Mouse (Mus musculus) E14TG2a.4 (cell line): ENCODE data around the gene Tead1.

Experiments
- CTCF ChIP-seq: conservative IDR thresholded peaks from 2 replicates; pipeline ENCODE4 v1.5.1; 2014; ENCODE audit warnings: low read length
- NANOG ChIP-seq: IDR thresholded peaks from 2 replicates; pipeline ENCODE4 v1.6.1; 2014; ENCODE audit warnings: borderline replicate concordance, low read length, mixed read lengths
- POU5F1 ChIP-seq: IDR thresholded peaks from 2 replicates; pipeline ENCODE4 v1.6.1; 2014; ENCODE audit warnings: low read length, borderline replicate concordance

DNA sequence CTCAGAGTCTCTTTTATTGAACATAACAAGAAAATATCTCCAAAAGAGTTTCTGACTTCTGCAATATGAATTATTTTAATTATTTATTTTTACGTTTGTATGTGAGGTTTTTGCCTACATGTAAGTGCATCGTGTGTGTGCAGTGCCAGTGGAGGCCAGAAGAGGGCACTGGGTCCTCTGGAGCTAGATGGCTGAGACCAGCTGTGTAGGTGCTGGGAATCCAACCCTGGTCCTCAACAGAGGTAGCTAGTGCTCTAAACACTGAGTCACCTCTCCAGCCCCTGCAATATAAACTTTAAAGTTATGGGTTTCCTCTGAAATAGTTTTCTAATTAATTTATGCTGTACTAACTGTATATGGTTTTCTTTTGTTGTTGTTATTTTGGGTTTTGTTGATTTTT lies 43.2 kb upstream of the Tead1 start:
- TF ChIP-seq CTCF (peak; percentile 48), NANOG (no peak), POU5F1 (no peak)
